In the genomic region with DNA sequence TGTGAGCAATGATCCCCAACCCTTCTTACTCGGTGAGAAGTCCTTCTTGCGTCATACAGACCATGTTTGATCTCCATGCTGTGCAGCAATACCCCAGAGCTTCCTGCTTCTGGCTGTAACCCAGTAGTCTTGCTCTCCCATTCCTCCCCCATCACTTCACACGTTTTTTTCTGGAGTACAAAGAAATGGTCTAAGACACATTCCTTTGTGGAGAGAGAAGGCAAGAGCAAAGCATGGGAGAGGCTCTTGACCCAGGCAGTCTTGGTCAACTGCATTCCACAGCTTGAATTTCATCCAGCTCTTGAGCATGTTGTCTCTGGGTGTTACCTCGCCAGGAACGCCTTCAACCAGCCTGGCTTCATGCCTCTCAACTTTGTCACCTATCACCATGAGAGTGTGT, we compare ENCODE assay signal across 22 mouse cellular contexts. TPM values are rescaled to one million over a fixed set of nuclear protein-coding genes. Genes with fewer than 3 reads are reported as not detected.
DNase-seq lines count a peak whose midpoint lies in the region; ATAC-seq and TF ChIP-seq lines count a peak whose summit lies in the region.
"Had no signal": no experiment of that assay in that cellular context is flagged by ENCODE, and none has a peak within 500 bp of the region (broad histone marks: within the 10 kb centered on the region; RNA-seq: fewer than 3 reads in every experiment).

No protein-coding gene starts in this region.

- TF ChIP-seq POLR2A in cerebellum, adult 2 months (IDR thresholded peaks at IDR 0.05; ENCODE audit: borderline replicate concordance, insufficient read depth, low read length), result no peak

- no peak for TF ChIP-seq CTCF in cerebellum, adult 2 months (IDR thresholded peaks at IDR 0.05; ENCODE audit: borderline replicate concordance, insufficient read depth, low read depth, low read length)

- ATAC-seq in granulocyte monocyte progenitor cell, adult 5-6 weeks (replicated peaks; ENCODE audit: poor library complexity, severe bottlenecking), result peak; percentile 63
- ATAC-seq in forebrain, embryonic 12.5 days (ENCODE audit: low FRiP score), result no peak
- ATAC-seq: CD4-positive, CD25-positive, alpha-beta regulatory T cell, adult 4 months had no signal

- H3K9me3 ChIP-seq in forebrain, embryonic 12.5 days, result no peaks in the 10 kb centered on the region
- H3K9me3 ChIP-seq: embryonic facial prominence, embryonic 13.5 days; forebrain, embryonic 10.5 days; hindbrain, embryonic 12.5 days; limb, embryonic 15.5 days; megakaryocyte, embryonic 14.5 days had no signal

- H3K36me3 ChIP-seq in forebrain, embryonic 12.5 days (replicated peaks), result no peaks in the 10 kb centered on the region
- H3K36me3 ChIP-seq: embryonic facial prominence, embryonic 13.5 days; forebrain, embryonic 10.5 days; hindbrain, embryonic 12.5 days; limb, embryonic 15.5 days had no signal

- no peak overlapping the region for H3K4me2 ChIP-seq in forebrain, embryonic 12.5 days
- H3K4me2 ChIP-seq: embryonic facial prominence, embryonic 13.5 days; hindbrain, embryonic 12.5 days; limb, embryonic 15.5 days had no signal

- no peak overlapping the region for H3K27ac ChIP-seq in forebrain, embryonic 12.5 days
- no peak overlapping the region for H3K27ac ChIP-seq in cerebellum, adult 2 months (ENCODE audit: insufficient read depth, low read length)
- H3K27ac ChIP-seq: embryonic facial prominence, embryonic 13.5 days; forebrain, embryonic 10.5 days; hindbrain, embryonic 12.5 days had no signal

- no peak overlapping the region for H3K4me3 ChIP-seq in forebrain, embryonic 12.5 days (replicated peaks)
- no peak overlapping the region for H3K4me3 ChIP-seq in cerebellum, adult 2 months (replicated peaks; ENCODE audit: insufficient read depth, low read depth, low read length)
- H3K4me3 ChIP-seq: embryonic facial prominence, embryonic 13.5 days; forebrain, embryonic 10.5 days; hindbrain, embryonic 12.5 days; limb, embryonic 15.5 days; megakaryocyte, embryonic 14.5 days had no signal

- peak; percentile 64 for DNase-seq in urinary bladder, postnatal 14 days (ENCODE audit: low spot score)
- no peak for DNase-seq in urinary bladder, postnatal 10 days (ENCODE audit: low spot score)
- DNase-seq in lung, postnatal 25 days (ENCODE audit: low spot score), result peak; percentile 92
- DNase-seq in cerebellum, adult 2 months, result no peak
- no peak for DNase-seq in embryo, embryonic 11 days
- no peak for DNase-seq in kidney, postnatal 4 days
- DNase-seq: cerebellum, adult 11 months; heart, adult 18-20 months; kidney, postnatal 25 days; spleen, adult 18-20 months; thymus, postnatal 25 days had no signal

- peaks cover 5% of the 10 kb centered on the region for H3K27me3 ChIP-seq in forebrain, embryonic 12.5 days
- no peaks in the 10 kb centered on the region for H3K27me3 ChIP-seq in cerebellum, adult 2 months (ENCODE audit: control insufficient read depth, insufficient read depth, low read length)
- H3K27me3 ChIP-seq: embryonic facial prominence, embryonic 13.5 days; hindbrain, embryonic 12.5 days; limb, embryonic 15.5 days had no signal

- 88% methylated on average over 5 of the region's 5 CpGs for WGBS in forebrain, embryonic 12.5 days
- WGBS in cerebellum, adult 2 months, result 74% methylated on average over 5 of the region's 5 CpGs

- H3K9ac ChIP-seq in forebrain, embryonic 12.5 days, result no peak overlapping the region
- H3K9ac ChIP-seq: embryonic facial prominence, embryonic 13.5 days; hindbrain, embryonic 12.5 days; limb, embryonic 15.5 days had no signal

- H3K4me1 ChIP-seq in forebrain, embryonic 12.5 days, result peaks cover 6% of the 10 kb centered on the region; the same call in 1 of the 2 replicates
- H3K4me1 ChIP-seq in cerebellum, adult 2 months (ENCODE audit: control insufficient read depth, insufficient read depth, low read length), result no peaks in the 10 kb centered on the region; the same call in 1 of the 2 replicates

RNA-seq across cellular contexts. Expression of gene Hopx, which starts 39.9 kb away (rescaled TPM):
- 4.8 and 5.4 TPM in 2 replicates for total RNA-seq in granulocyte monocyte progenitor cell, adult 5-6 weeks (2014; fragmentation: Nextera tagmentation)
- 1.9 and 3.7 TPM in 2 replicates for total RNA-seq in granulocyte monocyte progenitor cell, adult 5-6 weeks (2017)
- 1.0 and 1.1 TPM in 2 replicates for polyA plus RNA-seq in forebrain, embryonic 12.5 days (2016; fragmentation: Nextera tagmentation; extraction: Ambion mirVana)
- 238 and 272 TPM in 2 replicates for polyA plus RNA-seq in cerebellum, adult 2 months (2012; rRNA removed)

RNA-seq across cellular contexts. Expression of gene Spink2, which starts 56.5 kb away (rescaled TPM):
- total RNA-seq in granulocyte monocyte progenitor cell, adult 5-6 weeks (2014; fragmentation: Nextera tagmentation), result not detected in 2 replicates
- not detected in 2 replicates for total RNA-seq in granulocyte monocyte progenitor cell, adult 5-6 weeks (2017)
- polyA plus RNA-seq in forebrain, embryonic 12.5 days (2016; fragmentation: Nextera tagmentation; extraction: Ambion mirVana), result 0.73 and 0.75 TPM in 2 replicates
- polyA plus RNA-seq in cerebellum, adult 2 months (2012; rRNA removed), result 0.21 TPM in 1 of 2 replicates, not detected in the other
- total RNA-seq: heart, adult 18-20 months; layer of hippocampus, postnatal 10 days; left cerebral cortex, postnatal 10 days; neutrophil, adult 5-6 weeks had no signal
- polyA plus RNA-seq: CD4-positive, CD25-positive, alpha-beta regulatory T cell, adult 4 months had no signal

Comparison
In these comparisons a context has a peak if more than half of its experiments do, and no peak if none do; other contexts are left out.
1. DNase-seq: peak in urinary bladder, postnatal 14 days (single experiment) and lung, postnatal 25 days (single experiment); none in urinary bladder, postnatal 10 days (single experiment), cerebellum, adult 2 months (0 of 2), embryo, embryonic 11 days (single experiment) and kidney, postnatal 4 days (0 of 2).
2. RNA of gene Hopx, which starts 39.9 kb away (polyA plus RNA-seq): 238 to 272 TPM in cerebellum, adult 2 months; 1.0 to 1.1 TPM in forebrain, embryonic 12.5 days; every median in the first group is over 100 times any median in the second.